Mouse (Mus musculus) CH12.LX (cell line): ENCODE data around the gene Frs2. TPM values are rescaled to one million over a fixed set of nuclear protein-coding genes. Genes with fewer than 3 reads are reported as not detected.

Experiments used
- DNase-seq: peaks from one replicate; pipeline ENCODE4 v3.0.0-alpha.2; 2013; ENCODE audit errors: extremely low read depth
- H3K27ac ChIP-seq: 2 replicates; pipeline ENCODE4 v1.5.1; 2012; ENCODE audit warnings: low read depth, mild to moderate bottlenecking, control low read depth, moderate library complexity; ENCODE audit not compliant: insufficient read depth
- H3K27me3 ChIP-seq: replicated peaks from 2 replicates; pipeline ENCODE3; 2012; ENCODE audit warnings: inconsistent platforms
- H3K36me3 ChIP-seq, 2 experiments: replicated peaks in 1 of 2; 2 replicates each; pipeline versions ENCODE3 to v1.6.1; 2012; ENCODE audit warnings: inconsistent platforms in 1 of 2, low read length in 1 of 2, mild to moderate bottlenecking in 1 of 2, mixed read lengths in 1 of 2, moderate library complexity in 1 of 2; ENCODE audit not compliant: control insufficient read depth in 1 of 2, insufficient read depth in 1 of 2
- H3K4me1 ChIP-seq, 2 experiments: 2 replicates each; pipeline ENCODE4 v1.6.1; 2012; ENCODE audit warnings: inconsistent platforms in 1 of 2, moderate library complexity in 1 of 2; ENCODE audit not compliant: insufficient read depth in 2 of 2, control insufficient read depth in 1 of 2
- H3K4me2 ChIP-seq: 2 replicates; pipeline ENCODE4 v1.6.1; 2012; ENCODE audit warnings: low read depth, mild to moderate bottlenecking, control low read depth; ENCODE audit not compliant: poor library complexity, insufficient read depth, severe bottlenecking
- H3K4me3 ChIP-seq, 3 experiments: fragments of 150-350 bp in 1 of 3; sonication (generic) in 1 of 3; replicated peaks in 1 of 3; 2 replicates each; pipeline versions ENCODE3 to v1.5.1; 2011 to 2012; ENCODE audit warnings: low read depth in 2 of 3, low read length in 2 of 3, mild to moderate bottlenecking in 2 of 3, moderate library complexity in 2 of 3, control low read depth in 1 of 3, improper control_type of control experiment in 1 of 3, inconsistent platforms in 1 of 3, mixed read lengths in 1 of 3; ENCODE audit not compliant: poor library complexity in 1 of 3
- H3K79me2 ChIP-seq: replicated peaks from 2 replicates; pipeline ENCODE4 v1.6.1; 2012; ENCODE audit warnings: mild to moderate bottlenecking, moderate library complexity; ENCODE audit not compliant: control insufficient read depth, poor library complexity, insufficient read depth, severe bottlenecking; ENCODE audit errors: extremely low read depth
- H3K9ac ChIP-seq: 2 replicates; pipeline ENCODE4 v1.6.1; 2012; ENCODE audit warnings: low read depth, mild to moderate bottlenecking, control low read depth, moderate library complexity; ENCODE audit not compliant: insufficient read depth
- H3K9me3 ChIP-seq: replicated peaks from 2 replicates; pipeline ENCODE3; 2012; ENCODE audit warnings: low read length, inconsistent platforms, mixed read lengths
- CHD1 ChIP-seq: IDR thresholded peaks from 2 replicates; pipeline ENCODE4 v1.6.1; 2012; ENCODE audit warnings: low read depth, low read length, improper control_type of control experiment, inconsistent platforms
- EP300 ChIP-seq: IDR thresholded peaks from 2 replicates; pipeline ENCODE4 v1.6.1; 2011; ENCODE audit warnings: low read length, improper control_type of control experiment
- HCFC1 ChIP-seq: IDR thresholded peaks from 2 replicates; pipeline ENCODE4 v1.6.1; 2012; ENCODE audit warnings: low read depth, mild to moderate bottlenecking, inconsistent platforms, low read length, improper control_type of control experiment
- IRF4 ChIP-seq: IDR thresholded peaks from 2 replicates; pipeline ENCODE4 v1.6.1; 2014; ENCODE audit warnings: low read depth, mild to moderate bottlenecking, inconsistent platforms, low read length, improper control_type of control experiment
- JUN ChIP-seq: IDR thresholded peaks from 2 replicates; pipeline ENCODE4 v1.6.1; 2011; ENCODE audit warnings: low read depth, mild to moderate bottlenecking, low read length, improper control_type of control experiment, moderate library complexity; ENCODE audit not compliant: insufficient read depth
- JUND ChIP-seq: conservative IDR thresholded peaks from 2 replicates; pipeline ENCODE4 v1.6.1; 2011; ENCODE audit warnings: low read depth, low read length, improper control_type of control experiment
- MAFK ChIP-seq: IDR thresholded peaks from 2 replicates; pipeline ENCODE4 v1.6.1; 2011; ENCODE audit warnings: low read length, improper control_type of control experiment; ENCODE audit not compliant: insufficient replicate concordance
- MAX ChIP-seq: IDR thresholded peaks from 2 replicates; pipeline ENCODE4 v1.6.1; 2011; ENCODE audit warnings: low read length, improper control_type of control experiment
- MEF2A ChIP-seq: IDR thresholded peaks from 2 replicates; pipeline ENCODE4 v1.6.1; 2014; ENCODE audit warnings: low read depth, mild to moderate bottlenecking, inconsistent platforms, low read length, improper control_type of control experiment, borderline replicate concordance
- MYC ChIP-seq: IDR thresholded peaks from 2 replicates; pipeline ENCODE4 v1.6.1; 2011; ENCODE audit warnings: low read depth, mild to moderate bottlenecking, improper control_type of control experiment, low read length
- NELFE ChIP-seq: IDR thresholded peaks from 2 replicates; pipeline ENCODE4 v1.6.1; 2011; ENCODE audit warnings: low read depth, low read length, improper control_type of control experiment
- NRF1 ChIP-seq: IDR thresholded peaks from 2 replicates; pipeline ENCODE4 v1.6.1; 2014; ENCODE audit warnings: low read depth, mild to moderate bottlenecking, inconsistent platforms, low read length, improper control_type of control experiment, moderate library complexity
- PAX5 ChIP-seq: IDR thresholded peaks from 2 replicates; pipeline ENCODE4 v1.6.1; 2012; ENCODE audit warnings: low read length, inconsistent platforms, mixed read lengths
- RAD21 ChIP-seq: IDR thresholded peaks from 2 replicates; pipeline ENCODE4 v1.6.1; 2011; ENCODE audit warnings: low read depth, mild to moderate bottlenecking, low read length, improper control_type of control experiment, moderate library complexity
- RCOR1 ChIP-seq: conservative IDR thresholded peaks from 2 replicates; pipeline ENCODE4 v1.6.1; 2012; ENCODE audit warnings: low read depth, mild to moderate bottlenecking, inconsistent platforms, low read length, improper control_type of control experiment
- TBP ChIP-seq: conservative IDR thresholded peaks from 2 replicates; pipeline ENCODE4 v1.6.1; 2011; ENCODE audit warnings: low read depth, low read length, improper control_type of control experiment
- UBTF ChIP-seq: IDR thresholded peaks from 2 replicates; pipeline ENCODE4 v1.6.1; 2012; ENCODE audit warnings: low read depth, mild to moderate bottlenecking, inconsistent platforms, low read length, improper control_type of control experiment, moderate library complexity
- USF1 ChIP-seq: IDR thresholded peaks from 2 replicates; pipeline ENCODE4 v1.6.1; 2014; ENCODE audit warnings: low read depth, mild to moderate bottlenecking, inconsistent platforms, low read length, improper control_type of control experiment
- ZC3H11A ChIP-seq: IDR thresholded peaks from 2 replicates; pipeline ENCODE4 v1.6.1; 2012; ENCODE audit warnings: low read depth, mild to moderate bottlenecking, inconsistent platforms, low read length, improper control_type of control experiment
- ZKSCAN1 ChIP-seq: IDR thresholded peaks from 2 replicates; pipeline ENCODE4 v1.6.1; 2012; ENCODE audit warnings: low read depth, inconsistent platforms, low read length, improper control_type of control experiment, borderline replicate concordance
- ZMIZ1 ChIP-seq: IDR thresholded peaks from 2 replicates; pipeline ENCODE4 v1.6.1; 2012; ENCODE audit warnings: low read depth, mild to moderate bottlenecking, inconsistent platforms, low read length, improper control_type of control experiment
- dilution Hi-C: fragments of 300-500 bp; cut with MboI; formaldehyde crosslinking; loops from 2 replicates; pipeline ENCODE4 v1.14.3; 2020; ENCODE audit warnings: low sequenced_read_pairs; ENCODE audit not compliant: extremely low pct_unique_long_range_greater_than_20kb, extremely low pct_ligation_motif_present
- in situ Hi-C: fragments of 300-500 bp; cut with MboI; formaldehyde crosslinking; loops from 3 replicates; pipeline ENCODE4 v1.14.3; 2019; ENCODE audit warnings: low sequenced_read_pairs, low pct_ligation_motif_present, low pct_unique_long_range_greater_than_20kb, mixed read lengths
- polyA plus RNA-seq: library from polyadenylated mRNA; unstranded; fragments of >175 nt; gene quantifications from 2 replicates; pipeline ENCODE4 v1.2.1, GENCODE M21; 2012; ENCODE audit warnings: low read depth; ENCODE audit not compliant: insufficient read length
- total RNA-seq, 2 experiments: library from RNA; depleted of rRNA; stranded (reverse); fragments of 300-350 nt in 1 of 2; fragments of >200 nt in 1 of 2; gene quantifications; 2 replicates each; pipeline ENCODE4 v1.2.3; 2012 to 2014

The Frs2 gene
- total and polyA plus RNA-seq, 3 experiments = 4.3 to 10.4 (median 5.6) TPM

GRCm38 (mm10) chr10:117023693-117024092, 124.6 kb downstream of the Frs2 start:
- TF ChIP-seq EP300 = no peak
- TF ChIP-seq NELFE = no peak
- TF ChIP-seq RAD21 = no peak
- no peak for TF ChIP-seq MAFK
- TF ChIP-seq CHD1 = no peak
- TF ChIP-seq JUN = no peak
- no peak for TF ChIP-seq MEF2A
- no peak for TF ChIP-seq IRF4
- no peak for TF ChIP-seq HCFC1
- no peak for TF ChIP-seq MAX
- TF ChIP-seq JUND = no peak
- no peak for TF ChIP-seq PAX5
- no peak for TF ChIP-seq MYC
- TF ChIP-seq USF1 = no peak
- no peak for TF ChIP-seq NRF1
- TF ChIP-seq ZC3H11A = no peak
- dilution Hi-C loops = no loop called here
- in situ Hi-C loops = no loop called here
- DNase-seq = no peak
- Histone ChIP-seq H3K4me2 (no peak overlapping the region), H3K36me3 (no peaks in the 10 kb centered on the region), H3K27me3 (peaks cover 15% of the 10 kb centered on the region), H3K9me3 (no peaks in the 10 kb centered on the region), H3K9ac (no peak overlapping the region), H3K27ac (no peak overlapping the region), H3K4me1 (peaks cover 10 to 12% of the 10 kb centered on the region in 2 experiments), H3K4me3 (no peak overlapping the region), H3K79me2 (no peaks in the 10 kb centered on the region)

DNA sequence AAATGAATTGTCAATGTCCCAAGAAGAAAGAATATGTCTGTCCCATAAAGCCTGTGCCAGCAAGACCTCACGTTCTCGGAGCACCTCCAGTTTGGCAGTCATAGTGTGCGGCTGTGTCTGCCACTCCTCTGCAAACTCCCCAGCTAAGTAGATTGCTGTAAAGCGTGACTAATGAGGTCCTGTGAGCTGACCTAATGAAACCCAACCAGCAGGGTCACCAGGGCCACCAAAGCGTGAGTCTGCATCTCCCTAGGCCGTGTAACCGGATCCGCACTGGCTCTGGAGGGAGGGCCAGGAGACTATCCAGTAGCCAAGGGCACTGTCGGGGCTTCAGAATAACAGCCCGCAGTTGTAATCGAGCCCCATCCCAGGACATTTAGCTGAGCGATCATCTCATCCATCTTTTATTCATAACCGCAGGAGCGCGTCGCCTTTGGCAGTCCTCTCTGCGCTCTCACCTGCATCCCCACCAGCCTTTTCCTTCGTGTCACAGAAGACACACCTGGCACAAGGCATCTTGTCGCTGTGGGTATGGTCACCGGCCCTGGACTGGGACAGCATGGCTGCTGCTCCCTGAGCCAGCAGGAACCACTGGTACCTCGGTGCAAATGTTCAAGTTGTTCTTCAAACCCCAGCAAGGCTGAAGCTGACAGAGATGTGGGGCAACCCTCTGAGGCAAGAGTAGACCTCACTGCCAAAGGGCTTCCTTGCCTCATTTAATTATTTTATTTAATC, 127.1 kb downstream of the Frs2 start:
- peaks cover 22 to 25% of the 10 kb centered on the region in 2 experiments for H3K4me1 ChIP-seq
- DNase-seq = no peak
- H3K4me2 ChIP-seq = no peak overlapping the region
- H3K9ac ChIP-seq = no peak overlapping the region
- H3K79me2 ChIP-seq = no peaks in the 10 kb centered on the region
- H3K27ac ChIP-seq = no peak overlapping the region
- peaks cover 4% of the 10 kb centered on the region for H3K27me3 ChIP-seq
- dilution Hi-C loops (no loop called here), in situ Hi-C loops (no loop called here)
- no peak overlapping the region for H3K4me3 ChIP-seq
- no peaks in the 10 kb centered on the region for H3K36me3 ChIP-seq
- TF ChIP-seq MYC = no peak
- no peak for TF ChIP-seq UBTF
- no peak for TF ChIP-seq PAX5
- no peak for TF ChIP-seq MAFK
- TF ChIP-seq USF1 = no peak
- no peak for TF ChIP-seq ZMIZ1
- no peak for TF ChIP-seq IRF4
- TF ChIP-seq TBP = no peak
- TF ChIP-seq ZKSCAN1 = no peak
- TF ChIP-seq RCOR1 = no peak
- TF ChIP-seq MAX = no peak
- TF ChIP-seq JUND = no peak
- H3K9me3 ChIP-seq = no peaks in the 10 kb centered on the region

Other genes starting within 250 kb of the Frs2 start
- gene Rab3ip, start 197.8 kb downstream of the Frs2 start, total RNA-seq (2012; rRNA removed) = 10.0 and 10.3 TPM in 2 replicates
- 13.3 and 18.3 TPM in 2 replicates for gene Rab3ip, start 197.8 kb downstream of the Frs2 start, total RNA-seq (2014; rRNA removed)
- 9.3 and 9.5 TPM in 2 replicates for gene Rab3ip, start 197.8 kb downstream of the Frs2 start, polyA plus RNA-seq
- not detected in 2 replicates for gene Gm10271, start 175.9 kb downstream of the Frs2 start, total RNA-seq (2012; rRNA removed)
- gene Gm10271, start 175.9 kb downstream of the Frs2 start, total RNA-seq (2014; rRNA removed) = not detected in 2 replicates
- gene Gm10271, start 175.9 kb downstream of the Frs2 start, polyA plus RNA-seq = not detected in 2 replicates
- gene Best3, start 162.2 kb downstream of the Frs2 start, total RNA-seq (2012; rRNA removed) = not detected in 2 replicates
- not detected in 2 replicates for gene Best3, start 162.2 kb downstream of the Frs2 start, total RNA-seq (2014; rRNA removed)
- not detected in 2 replicates for gene Best3, start 162.2 kb downstream of the Frs2 start, polyA plus RNA-seq
- not detected in 2 replicates for gene Lrrc10, start 103.2 kb downstream of the Frs2 start, total RNA-seq (2012; rRNA removed)
- not detected in 2 replicates for gene Lrrc10, start 103.2 kb downstream of the Frs2 start, total RNA-seq (2014; rRNA removed)
- not detected in 2 replicates for gene Lrrc10, start 103.2 kb downstream of the Frs2 start, polyA plus RNA-seq
- 448 and 469 TPM in 2 replicates for gene Cct2, start 84.7 kb downstream of the Frs2 start, total RNA-seq (2012; rRNA removed)
- 901 and 1,012 TPM in 2 replicates for gene Cct2, start 84.7 kb downstream of the Frs2 start, total RNA-seq (2014; rRNA removed)
- gene Cct2, start 84.7 kb downstream of the Frs2 start, polyA plus RNA-seq = 723 and 889 TPM in 2 replicates
- 50.3 and 54.4 TPM in 2 replicates for gene Yeats4, start 76.0 kb upstream of the Frs2 start, total RNA-seq (2012; rRNA removed)
- 109 and 110 TPM in 2 replicates for gene Yeats4, start 76.0 kb upstream of the Frs2 start, total RNA-seq (2014; rRNA removed)
- gene Yeats4, start 76.0 kb upstream of the Frs2 start, polyA plus RNA-seq = 123 and 133 TPM in 2 replicates
- not detected in 2 replicates for gene 9530003J23Rik, start 90.2 kb upstream of the Frs2 start, total RNA-seq (2012; rRNA removed)
- gene 9530003J23Rik, start 90.2 kb upstream of the Frs2 start, total RNA-seq (2014; rRNA removed) = not detected in 2 replicates
- not detected in 2 replicates for gene 9530003J23Rik, start 90.2 kb upstream of the Frs2 start, polyA plus RNA-seq
- gene Lyz2, start 133.8 kb upstream of the Frs2 start, total RNA-seq (2012; rRNA removed) = 0.08 TPM in 1 of 2 replicates, not detected in the other
- 0.17 TPM in 1 of 2 replicates, not detected in the other for gene Lyz2, start 133.8 kb upstream of the Frs2 start, total RNA-seq (2014; rRNA removed)
- gene Lyz2, start 133.8 kb upstream of the Frs2 start, polyA plus RNA-seq = not detected in 2 replicates
- not detected in 2 replicates for gene Lyz1, start 144.3 kb upstream of the Frs2 start, total RNA-seq (2012; rRNA removed)
- not detected in 2 replicates for gene Lyz1, start 144.3 kb upstream of the Frs2 start, total RNA-seq (2014; rRNA removed)
- not detected in 2 replicates for gene Lyz1, start 144.3 kb upstream of the Frs2 start, polyA plus RNA-seq
- gene Cpsf6, start 231.5 kb upstream of the Frs2 start, total RNA-seq (2012; rRNA removed) = 87.6 and 109 TPM in 2 replicates
- gene Cpsf6, start 231.5 kb upstream of the Frs2 start, total RNA-seq (2014; rRNA removed) = 114 and 128 TPM in 2 replicates
- gene Cpsf6, start 231.5 kb upstream of the Frs2 start, polyA plus RNA-seq = 94.2 and 99.5 TPM in 2 replicates